Mouse (Mus musculus) thymus, adult 2 months (tissue): ENCODE data around the gene D430041D05Rik. TPM values are rescaled to one million over a fixed set of nuclear protein-coding genes. Genes with fewer than 3 reads are reported as not detected.

ENCODE experiments used
- DNase-seq: peaks from one replicate; pipeline ENCODE4 v3.0.0; 2021
- H3K27ac ChIP-seq: fragments of 200-500 bp; 2 replicates; pipeline ENCODE4 v1.5.1; 2012; ENCODE audit warnings: low read length, control low read depth; ENCODE audit not compliant: control insufficient read depth, insufficient read depth
- H3K27me3 ChIP-seq: fragments of 200-500 bp; 2 replicates; pipeline ENCODE4 v1.6.1; 2012; ENCODE audit warnings: mild to moderate bottlenecking, low read length, moderate library complexity, mixed read lengths; ENCODE audit not compliant: control insufficient read depth, insufficient read depth
- H3K36me3 ChIP-seq: fragments of 200-500 bp; 2 replicates; pipeline ENCODE4 v1.6.1; 2012; ENCODE audit warnings: mild to moderate bottlenecking, low read length, moderate library complexity; ENCODE audit not compliant: control insufficient read depth, insufficient read depth
- H3K4me1 ChIP-seq: fragments of 200-500 bp; replicated peaks from 2 replicates; pipeline ENCODE4 v1.6.1; 2012; ENCODE audit warnings: low read length; ENCODE audit not compliant: control insufficient read depth, insufficient read depth
- H3K4me3 ChIP-seq: fragments of 200-500 bp; 2 replicates; pipeline ENCODE4 v1.5.1; 2012; ENCODE audit warnings: mild to moderate bottlenecking, low read length, control low read depth, moderate library complexity; ENCODE audit not compliant: control insufficient read depth, insufficient read depth
- CTCF ChIP-seq: fragments of 200-500 bp; IDR thresholded peaks from 2 replicates; pipeline ENCODE4 v1.5.1; 2012; ENCODE audit warnings: mild to moderate bottlenecking, control low read depth, low read length, moderate library complexity, borderline replicate concordance; ENCODE audit not compliant: control insufficient read depth, poor library complexity, insufficient read depth; ENCODE audit errors: extremely low read depth
- POLR2A ChIP-seq: fragments of 200-500 bp; IDR thresholded peaks from 2 replicates; pipeline ENCODE4 v1.6.1; 2012; ENCODE audit warnings: mild to moderate bottlenecking, low read length, control low read depth, moderate library complexity; ENCODE audit not compliant: control insufficient read depth, poor library complexity, insufficient read depth; ENCODE audit errors: extremely low read depth
- WGBS: fragments of 180-500 bp; shearing (Covaris S2); methylation state at CpG from one replicate; pipeline ENCODE4 v1.1.7; 2018; 5-methylcytosine and 5-hydroxymethylcytosine counted together
- polyA plus RNA-seq: library from polyadenylated mRNA; depleted of rRNA; stranded (reverse); fragments of >200 nt; gene quantifications from 2 replicates; pipeline ENCODE4 v1.2.3, GENCODE M21; 2012

Gene D430041D05Rik
- polyA plus RNA-seq, 1 experiment, result 3.0 TPM

DNA sequence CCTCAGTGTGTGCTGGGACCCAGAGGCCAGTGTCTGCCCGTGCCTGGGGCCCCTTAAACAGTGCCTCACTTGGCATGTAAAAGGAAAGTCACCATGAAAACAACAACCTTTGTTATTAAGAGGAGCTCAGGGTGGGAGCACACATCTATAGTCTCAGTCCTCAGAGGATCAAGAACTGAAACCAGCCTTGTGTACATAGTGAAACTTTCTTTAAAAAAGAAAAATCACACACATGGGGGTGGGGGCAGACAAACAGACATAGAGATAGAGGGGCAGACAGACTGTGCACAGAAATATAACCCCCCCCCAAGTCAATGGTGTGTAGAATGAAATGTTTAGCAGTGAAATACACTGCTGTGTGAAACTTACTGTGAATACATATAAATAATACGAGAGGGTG, 16.0 kb downstream of the D430041D05Rik start:
- H3K27ac ChIP-seq, result no peak overlapping the region
- TF ChIP-seq POLR2A (no peak), CTCF (no peak)
- H3K4me3 ChIP-seq, result no peak overlapping the region
- H3K27me3 ChIP-seq, result no peaks in the 10 kb centered on the region
- no peak for DNase-seq
- 75% methylated on average over 2 of the region's 2 CpGs for WGBS
- H3K36me3 ChIP-seq, result no peaks in the 10 kb centered on the region
- H3K4me1 ChIP-seq, result no peaks in the 10 kb centered on the region

DNA sequence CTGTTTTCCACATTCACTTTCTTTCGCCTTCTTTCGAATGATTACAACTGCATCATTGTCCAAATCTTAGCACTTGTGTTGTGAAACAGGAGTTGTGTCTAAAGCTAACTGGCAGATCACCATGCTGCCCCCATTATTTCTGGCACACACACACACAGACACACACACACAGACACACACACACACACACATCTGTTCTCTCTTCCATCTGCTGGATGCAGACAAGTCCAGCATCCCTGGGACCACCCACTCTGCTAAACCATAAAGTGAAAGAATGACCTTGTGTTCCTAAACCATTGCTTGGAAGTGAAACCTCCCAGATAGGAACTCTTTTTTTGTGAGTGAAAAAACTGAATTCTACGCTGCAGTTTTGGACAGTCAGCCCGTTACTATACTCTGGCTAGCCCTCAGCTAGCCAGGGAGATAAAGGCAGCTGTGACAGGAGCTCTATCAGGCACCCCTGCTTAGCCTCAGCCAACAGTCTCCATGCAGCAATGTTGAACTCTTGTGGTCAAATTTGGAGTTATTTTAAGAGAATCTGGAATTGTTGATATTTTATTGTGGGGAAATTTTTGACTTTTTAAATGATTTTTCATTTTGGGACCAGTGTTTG, 18.0 kb downstream of the D430041D05Rik start:
- H3K4me1 ChIP-seq, result no peaks in the 10 kb centered on the region
- DNase-seq, result no peak
- H3K27me3 ChIP-seq, result no peaks in the 10 kb centered on the region
- WGBS, result 88% methylated on average over 4 of the region's 4 CpGs
- no peak overlapping the region for H3K4me3 ChIP-seq
- no peaks in the 10 kb centered on the region for H3K36me3 ChIP-seq
- TF ChIP-seq CTCF (no peak), POLR2A (no peak)
- no peak overlapping the region for H3K27ac ChIP-seq

DNA sequence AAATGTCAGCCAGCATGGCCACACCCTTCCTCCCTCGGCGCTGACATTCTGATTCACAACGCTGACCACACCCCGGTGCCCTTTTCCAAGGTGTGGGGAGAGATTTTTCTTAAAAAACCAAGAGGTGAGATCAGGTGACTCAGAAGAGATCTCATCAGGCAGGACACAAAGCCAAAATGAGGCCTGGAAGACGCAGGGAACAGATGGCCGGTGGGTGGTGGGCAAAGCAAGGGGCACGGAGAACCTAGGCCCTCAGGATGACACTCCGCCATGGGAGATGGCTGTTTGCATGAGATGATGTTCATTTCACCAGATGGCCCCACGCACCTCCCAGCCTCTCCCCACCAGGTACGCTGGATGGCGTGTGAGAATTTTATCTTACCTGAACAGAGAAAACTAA, 21.6 kb downstream of the D430041D05Rik start:
- H3K36me3 ChIP-seq, result no peaks in the 10 kb centered on the region
- WGBS, result 89% methylated on average over 11 of the region's 11 CpGs
- H3K4me3 ChIP-seq, result no peak overlapping the region
- TF ChIP-seq POLR2A (no peak), CTCF (no peak)
- H3K4me1 ChIP-seq, result no peaks in the 10 kb centered on the region
- no peaks in the 10 kb centered on the region for H3K27me3 ChIP-seq
- H3K27ac ChIP-seq, result no peak overlapping the region
- no peak for DNase-seq

DNA sequence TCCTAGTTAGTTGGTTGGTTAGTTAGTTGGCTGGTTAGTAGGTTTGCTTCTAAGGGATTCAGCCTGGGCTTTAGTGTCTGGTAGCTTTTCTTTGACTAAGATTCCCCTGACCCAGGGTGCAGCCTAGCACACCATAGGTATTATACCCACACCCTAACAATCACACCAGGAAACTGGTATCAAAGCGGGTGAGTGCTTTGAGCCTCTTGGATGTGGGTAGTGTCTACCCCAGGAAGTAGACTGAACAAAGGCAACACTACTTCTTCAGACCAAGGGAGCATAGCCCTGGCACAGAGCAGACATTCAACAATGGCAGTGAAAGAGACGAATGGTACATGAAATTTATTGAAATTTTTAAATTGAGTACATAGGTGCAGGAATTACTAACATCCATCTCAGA, 24.9 kb downstream of the D430041D05Rik start:
- Histone ChIP-seq H3K36me3 (no peaks in the 10 kb centered on the region), H3K4me3 (no peak overlapping the region), H3K4me1 (no peaks in the 10 kb centered on the region), H3K27ac (no peak overlapping the region), H3K27me3 (no peaks in the 10 kb centered on the region)
- DNase-seq, result peak; percentile 29
- WGBS, result 57% methylated on average over 2 of the region's 2 CpGs
- no peak for TF ChIP-seq POLR2A

DNA sequence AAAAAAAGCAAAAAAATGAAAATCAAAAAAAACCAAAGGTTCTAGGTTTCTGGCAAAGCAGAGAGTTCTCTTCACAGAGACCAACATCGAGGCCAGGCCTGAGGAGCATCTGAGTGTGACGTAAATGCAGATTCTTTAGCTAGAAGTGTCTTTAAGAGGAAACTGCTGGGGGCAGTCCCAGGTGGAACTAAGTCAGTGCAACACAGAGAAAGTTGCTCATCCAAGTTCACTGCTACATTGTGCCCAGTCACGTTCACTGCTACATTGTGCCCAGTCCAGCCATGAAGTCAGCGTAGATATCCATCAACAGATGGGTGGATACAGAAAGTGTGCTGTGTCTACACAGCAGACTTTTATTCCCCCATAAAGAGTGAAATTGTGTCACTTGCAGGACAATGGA, 27.2 kb downstream of the D430041D05Rik start:
- Histone ChIP-seq H3K4me1 (no peaks in the 10 kb centered on the region), H3K27ac (no peak overlapping the region), H3K4me3 (no peak overlapping the region), H3K36me3 (no peaks in the 10 kb centered on the region), H3K27me3 (no peaks in the 10 kb centered on the region)
- WGBS, result 90% methylated on average over 4 of the region's 4 CpGs
- TF ChIP-seq CTCF (no peak), POLR2A (no peak)
- no peak for DNase-seq

DNA sequence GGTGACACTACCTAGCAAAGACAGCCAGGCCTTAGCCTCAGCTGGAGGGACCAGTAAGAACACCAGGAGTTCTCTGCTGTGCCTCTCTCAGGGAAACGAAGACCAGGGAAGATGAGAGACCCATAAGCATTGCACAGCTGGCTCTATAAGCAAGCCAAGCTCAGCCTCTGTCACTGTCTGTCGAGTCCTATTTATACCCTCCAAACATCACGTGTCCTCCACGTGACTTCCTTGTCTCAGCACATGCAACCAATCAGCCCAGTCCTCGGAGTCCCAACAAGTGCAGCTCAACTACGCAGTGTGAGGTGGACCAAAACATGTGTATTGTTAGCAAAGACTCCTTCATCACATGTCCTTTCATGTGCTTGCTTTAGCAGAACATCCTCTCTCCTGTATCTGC, 28.0 kb downstream of the D430041D05Rik start:
- Histone ChIP-seq H3K27me3 (no peaks in the 10 kb centered on the region), H3K27ac (no peak overlapping the region), H3K36me3 (no peaks in the 10 kb centered on the region), H3K4me3 (no peak overlapping the region), H3K4me1 (no peaks in the 10 kb centered on the region)
- DNase-seq, result no peak
- WGBS, result 76% methylated on average over 6 of the region's 6 CpGs
- TF ChIP-seq CTCF, result no peak
- no peak for TF ChIP-seq POLR2A

DNA sequence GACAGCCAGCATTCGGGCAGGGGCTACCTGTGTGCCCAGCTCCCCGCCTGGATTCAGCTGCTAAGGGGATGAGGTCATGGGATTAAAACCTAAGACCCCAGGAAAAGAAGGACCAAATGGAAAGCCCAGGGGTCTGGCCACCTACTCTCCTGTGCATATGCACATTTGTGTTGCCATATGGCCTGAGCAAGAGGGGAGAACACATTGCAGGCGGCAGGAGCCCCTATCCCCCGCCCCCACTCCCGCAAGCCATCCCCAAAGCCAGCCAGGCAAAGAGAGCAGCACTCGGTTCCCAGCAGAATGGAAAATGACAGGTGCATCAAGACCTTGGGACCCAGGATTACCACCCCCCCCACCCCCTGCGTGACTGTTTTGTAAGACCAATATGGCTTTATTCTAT, 31.5 kb downstream of the D430041D05Rik start:
- no peaks in the 10 kb centered on the region for H3K36me3 ChIP-seq
- H3K27ac ChIP-seq, result no peak overlapping the region
- WGBS, result 45% methylated on average over 7 of the region's 7 CpGs
- DNase-seq, result no peak
- no peak for TF ChIP-seq CTCF
- TF ChIP-seq POLR2A, result no peak
- no peaks in the 10 kb centered on the region for H3K4me1 ChIP-seq
- no peak overlapping the region for H3K4me3 ChIP-seq
- H3K27me3 ChIP-seq, result no peaks in the 10 kb centered on the region
